Mouse (Mus musculus): ENCODE data around the gene Ptprm.

The Ptprm gene

DNA sequence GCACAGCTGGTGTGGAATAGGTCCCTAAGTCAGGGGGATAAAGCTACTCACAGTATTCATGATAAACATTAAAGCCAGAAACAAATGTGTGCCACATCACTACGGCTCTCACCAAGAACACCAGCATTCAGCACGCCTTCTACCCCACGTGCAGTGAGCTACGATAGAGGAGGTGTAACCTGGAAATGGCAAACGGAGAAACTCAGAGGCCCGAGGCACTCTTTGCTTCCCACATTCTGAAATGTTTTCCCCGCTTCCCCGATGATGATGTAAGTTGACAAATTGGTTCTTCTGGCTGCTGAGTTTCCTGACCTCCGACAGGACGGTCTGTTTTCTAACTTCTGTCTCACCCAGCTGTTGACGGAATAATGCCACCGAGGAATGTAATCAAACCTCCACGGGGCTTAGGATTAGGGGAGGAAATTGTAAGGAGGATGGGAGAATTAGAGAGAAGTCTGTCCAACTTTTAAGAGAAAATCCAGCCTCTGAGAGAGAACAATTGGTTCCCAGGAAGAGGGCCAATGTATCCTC is 72.6 kb downstream of the Ptprm start:
- DNase-seq (ENCODE audit: low read depth), result no peak

DNA sequence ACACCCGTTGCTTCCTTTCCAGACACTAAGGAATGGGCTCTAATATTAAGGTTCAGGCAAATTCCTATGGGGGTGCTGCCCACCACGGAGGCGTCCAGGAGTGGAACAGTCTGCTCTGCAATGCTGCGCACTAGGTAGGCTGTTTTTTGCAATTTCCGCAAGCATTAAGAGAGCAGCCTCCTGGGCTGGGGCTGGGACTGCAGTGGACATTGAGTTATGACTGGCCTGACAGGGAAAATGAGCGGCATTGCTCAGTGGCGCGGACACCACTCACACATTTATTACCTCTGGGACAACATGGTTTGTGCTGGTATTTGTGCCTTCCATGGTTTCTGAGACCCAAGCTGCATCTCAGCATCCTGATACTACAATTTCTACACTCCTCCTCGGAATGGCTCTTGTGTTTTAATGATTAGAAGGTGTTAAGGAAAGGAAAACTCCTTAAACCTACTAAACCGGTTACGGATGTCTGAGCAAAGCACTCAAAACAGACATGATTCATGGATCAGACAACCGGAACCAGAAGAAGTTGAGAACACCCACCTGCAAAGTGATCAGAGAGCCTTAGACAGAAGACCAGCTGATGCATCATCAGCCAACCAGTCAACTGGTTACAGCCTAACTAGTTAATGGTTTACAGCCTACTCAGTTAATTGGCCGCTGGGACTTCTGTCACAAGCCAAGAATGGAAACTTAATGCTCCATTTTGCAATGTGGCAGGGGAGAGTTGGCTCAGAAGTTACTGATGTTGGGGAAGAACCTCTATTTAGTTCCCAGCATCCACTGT is 76.9 kb downstream of the Ptprm start:
- no peak for DNase-seq (ENCODE audit: low read depth)

DNA sequence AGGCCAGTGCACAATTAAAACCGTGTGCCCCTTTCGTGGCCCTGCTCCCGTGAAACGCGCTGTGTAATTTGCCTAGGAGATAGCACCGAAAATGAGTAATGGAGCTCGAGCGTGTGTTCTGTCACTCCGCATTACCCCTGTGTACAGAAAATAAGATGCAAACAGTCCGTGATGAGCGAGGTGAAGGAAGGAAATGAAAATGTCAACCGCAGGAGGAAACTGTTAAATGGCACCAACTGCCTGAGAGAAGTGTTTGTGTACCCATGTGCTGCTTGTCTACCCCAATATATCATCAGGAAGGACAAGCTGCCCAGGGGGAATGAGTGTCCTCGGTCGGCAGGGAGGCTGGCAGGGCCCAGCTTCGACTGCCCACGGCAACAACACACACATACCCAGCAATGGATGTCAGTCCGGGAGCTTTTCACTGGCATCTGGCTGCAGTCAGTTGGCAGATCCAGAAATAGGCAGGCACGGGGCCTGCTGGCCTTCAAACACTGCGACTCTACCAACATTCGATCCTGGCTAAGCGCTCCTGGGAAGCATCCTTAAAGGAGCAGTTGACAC is 79.6 kb downstream of the Ptprm start:
- no peak for DNase-seq (ENCODE audit: low read depth)

DNA sequence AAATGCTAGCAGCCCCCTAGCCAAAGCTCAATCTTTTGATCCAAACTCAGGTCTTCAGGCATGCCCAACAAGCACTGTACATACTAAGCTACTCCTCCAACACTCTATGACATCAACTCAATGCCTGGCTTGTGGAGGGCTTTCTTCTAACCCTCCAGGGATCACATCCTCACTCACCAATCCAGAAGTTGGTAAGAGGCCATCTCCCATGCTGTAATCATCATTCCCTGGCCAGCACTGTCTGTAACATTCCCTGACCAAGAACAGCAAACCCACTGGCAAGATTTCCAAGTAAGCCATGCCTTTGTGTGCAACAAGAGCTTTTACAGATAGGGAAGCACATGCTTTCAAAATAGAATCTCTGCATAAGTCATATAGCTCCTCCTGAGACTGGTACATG is 81.3 kb downstream of the Ptprm start:
- DNase-seq (ENCODE audit: low read depth), result no peak

DNA sequence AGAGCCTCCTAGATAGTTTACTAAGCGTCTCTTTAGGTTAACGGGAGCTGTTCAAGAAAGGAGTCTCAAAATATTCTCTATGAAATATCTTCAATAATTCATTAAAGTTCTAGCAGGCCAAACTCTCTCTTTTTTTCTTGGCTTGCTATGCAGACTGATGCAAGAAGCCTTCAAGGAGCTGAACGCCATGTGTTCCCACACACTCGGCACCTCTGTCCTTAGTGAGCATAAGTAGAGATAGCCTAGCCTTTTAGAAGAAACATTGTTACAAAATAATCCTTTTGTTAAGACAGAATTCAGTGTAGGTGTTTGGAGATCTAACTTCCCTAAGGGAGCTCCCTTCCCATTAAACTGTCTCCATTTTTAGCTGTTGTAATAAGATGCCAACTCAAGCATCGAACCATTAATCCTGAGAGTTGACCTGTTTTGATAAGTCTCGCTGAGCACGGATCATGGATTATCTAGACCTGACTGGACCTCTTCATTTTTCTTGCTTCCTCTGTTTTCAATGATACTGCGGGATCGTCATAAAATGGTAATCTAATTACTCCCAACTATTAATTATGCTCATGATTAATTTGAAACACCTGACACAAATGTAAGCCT is 85.7 kb downstream of the Ptprm start:
- DNase-seq (ENCODE audit: low read depth), result no peak

DNA sequence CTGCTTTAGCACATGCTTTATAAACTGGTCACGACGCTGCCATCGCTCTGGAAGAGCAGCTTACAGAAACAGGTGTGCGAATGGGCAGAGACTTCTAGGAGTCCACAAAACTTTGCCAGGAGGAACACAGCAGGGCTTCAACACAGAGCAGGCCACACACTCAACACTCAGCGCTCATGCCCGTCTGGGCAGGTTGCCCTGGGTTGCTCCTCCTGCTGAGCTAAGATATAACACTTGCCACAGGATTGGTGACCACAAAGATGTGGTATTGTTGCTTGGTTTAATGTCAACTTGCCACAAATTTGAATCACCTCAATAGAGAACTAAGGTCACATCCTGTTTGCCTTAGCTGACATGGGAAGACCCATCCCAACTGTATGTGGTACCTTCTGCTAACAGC is 88.0 kb downstream of the Ptprm start:
- no peak for DNase-seq (ENCODE audit: low read depth)

DNA sequence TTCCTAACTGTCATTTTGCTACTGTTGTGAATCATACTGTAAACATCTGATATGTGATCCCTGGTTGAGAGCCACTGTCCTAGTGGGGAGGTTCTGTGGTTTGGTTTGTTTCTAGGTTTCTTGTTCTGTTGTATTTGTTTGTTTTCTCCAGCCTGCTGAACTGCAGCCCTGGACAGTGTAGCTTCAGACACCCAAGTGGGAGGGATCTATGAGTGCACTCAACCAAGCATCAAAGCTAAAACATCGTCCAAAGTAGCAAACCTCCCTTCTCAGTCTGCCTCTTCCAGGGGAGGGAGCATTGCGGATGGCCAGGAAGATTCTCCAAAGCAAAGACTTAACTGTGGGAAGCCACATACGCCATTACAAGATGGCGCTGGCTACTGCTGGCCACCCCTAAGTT is 88.7 kb downstream of the Ptprm start:
- no peak for DNase-seq (ENCODE audit: low read depth)

DNA sequence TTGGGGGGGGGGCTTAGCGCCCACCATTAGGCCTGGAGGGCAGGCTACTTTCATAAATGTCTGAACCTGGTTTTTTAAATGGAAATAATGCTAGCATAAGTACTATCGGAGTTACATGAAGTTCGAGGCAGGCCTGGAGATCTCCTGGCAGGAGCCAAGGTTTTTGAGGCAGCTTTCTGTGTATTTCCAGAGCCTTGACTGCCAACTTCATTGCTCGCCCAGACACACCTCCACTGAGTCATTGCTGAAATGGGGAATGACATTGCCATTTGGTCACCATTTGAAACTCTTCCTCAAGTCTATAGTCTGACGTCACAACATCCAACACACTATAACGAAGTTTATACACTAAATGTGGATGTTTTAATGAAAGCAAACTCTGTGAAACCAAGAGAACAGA is 89.5 kb downstream of the Ptprm start:
- DNase-seq (ENCODE audit: low read depth), result no peak

DNA sequence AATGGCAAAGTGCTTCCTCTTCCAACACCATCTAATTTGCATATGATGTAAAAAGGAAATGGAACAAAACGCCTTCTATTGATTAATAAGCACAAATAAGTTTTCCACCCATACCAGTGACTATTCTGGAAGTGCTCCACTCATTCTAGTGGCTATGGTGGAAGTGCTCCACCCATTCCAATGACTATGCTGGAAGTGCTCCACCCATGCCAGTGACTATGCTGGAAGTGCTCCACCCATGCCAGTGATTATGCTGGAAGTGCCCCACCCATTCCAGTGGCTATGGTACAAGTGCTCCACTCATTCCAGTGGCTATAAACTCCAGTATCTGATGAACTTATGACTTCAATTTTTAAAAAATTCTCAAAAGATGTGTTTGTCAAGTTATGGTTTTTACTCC is 91.2 kb downstream of the Ptprm start:
- no peak for DNase-seq (ENCODE audit: low read depth)

DNA sequence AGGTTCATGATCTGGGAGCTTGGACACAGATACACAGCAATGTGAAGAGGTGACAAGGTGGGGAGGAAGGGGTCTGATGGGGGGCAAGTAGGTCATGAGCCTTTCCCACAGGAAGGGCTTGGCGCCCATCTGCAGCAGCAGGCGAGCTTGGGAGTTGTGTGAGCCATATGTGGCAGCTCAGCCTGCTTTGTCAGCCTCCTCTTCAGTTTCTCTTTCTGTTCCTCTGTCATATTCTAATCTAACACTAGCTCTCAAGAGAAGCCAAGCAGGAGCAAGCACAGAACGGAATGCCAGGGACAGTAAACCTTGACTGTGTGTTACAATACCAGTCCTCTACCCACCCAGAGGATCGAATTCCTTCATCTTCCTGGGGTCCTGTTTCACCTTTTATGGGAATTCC is 94.2 kb downstream of the Ptprm start:
- no peak for DNase-seq (ENCODE audit: low read depth)

DNA sequence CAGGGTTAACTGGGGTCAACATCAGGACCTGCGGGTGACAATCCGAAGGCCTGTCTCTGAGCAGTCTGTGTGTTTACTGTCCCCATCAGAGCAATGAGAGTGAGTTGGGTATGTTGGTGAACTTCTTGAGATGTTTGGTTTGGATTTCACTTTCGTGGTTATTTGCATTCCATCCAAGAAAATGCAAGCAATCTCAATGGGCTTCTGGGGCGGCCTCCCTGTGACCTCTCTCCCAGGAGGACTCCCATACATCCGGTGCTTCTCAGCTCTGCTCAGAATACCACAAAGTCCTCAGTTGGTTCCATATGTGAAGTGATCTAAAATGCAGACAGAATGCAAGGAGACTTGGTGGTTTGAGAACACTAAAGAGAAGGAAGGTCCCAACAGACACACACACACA is 96.5 kb downstream of the Ptprm start:
- DNase-seq (ENCODE audit: low read depth), result no peak

DNA sequence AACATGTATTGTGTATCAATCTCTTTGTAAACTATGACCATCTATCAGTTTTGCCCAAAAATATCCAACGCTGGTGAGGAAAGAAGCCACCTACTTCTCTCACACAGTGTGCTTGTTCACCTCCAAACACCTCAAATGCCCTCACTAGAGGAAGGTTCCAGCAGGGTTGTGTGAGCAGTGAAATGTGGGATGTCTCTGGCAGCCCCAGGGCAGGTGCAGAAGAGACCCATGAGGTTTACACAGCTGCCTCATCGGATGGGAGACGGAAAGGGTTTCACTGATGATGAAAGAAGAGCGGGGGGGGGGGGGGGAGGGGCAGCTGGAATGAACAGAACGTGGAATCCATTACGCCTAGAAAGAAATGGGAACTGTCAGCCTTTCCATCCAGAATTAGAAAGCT is 98.1 kb downstream of the Ptprm start:
- no peak for DNase-seq (ENCODE audit: low read depth)

DNA sequence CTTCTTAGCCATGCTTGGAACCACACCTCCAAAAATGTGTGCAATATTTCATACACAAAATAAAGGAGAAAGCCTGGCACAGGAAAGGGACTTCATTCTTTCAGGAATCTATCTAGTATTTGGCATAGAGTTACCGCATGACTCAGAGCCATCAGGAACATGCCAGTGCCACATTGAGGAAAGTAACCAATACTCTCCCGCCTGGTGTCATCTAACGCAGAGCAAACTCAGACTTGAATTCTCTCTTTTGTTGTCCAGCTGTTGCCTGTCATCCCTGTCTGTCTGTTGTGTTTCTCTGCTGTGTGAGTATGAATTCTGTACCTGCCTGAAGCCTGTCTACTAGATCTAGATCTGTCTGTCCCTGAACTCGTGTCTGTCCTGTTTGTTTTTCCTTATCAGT is 100.8 kb downstream of the Ptprm start:
- no peak for DNase-seq (ENCODE audit: low read depth)

DNA sequence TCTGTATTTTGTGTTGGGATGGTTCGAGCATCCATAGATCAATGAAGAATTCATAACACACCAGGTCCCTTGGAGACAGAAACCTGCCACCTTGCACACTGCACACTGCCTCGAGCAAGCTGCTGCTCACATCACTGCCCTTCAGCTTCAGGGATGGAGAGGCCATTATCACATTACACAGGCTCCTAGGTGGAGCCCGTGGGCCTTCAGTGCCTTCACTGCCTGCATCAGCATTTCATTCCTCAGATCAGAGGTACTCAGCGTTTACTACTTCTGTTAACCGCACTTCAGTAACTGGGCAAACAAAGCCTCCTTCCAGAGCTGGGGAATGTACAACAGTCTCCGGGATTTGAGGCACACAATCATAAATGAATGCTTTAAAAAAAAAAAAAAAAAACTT is 101.3 kb downstream of the Ptprm start:
- DNase-seq (ENCODE audit: low read depth), result no peak

DNA sequence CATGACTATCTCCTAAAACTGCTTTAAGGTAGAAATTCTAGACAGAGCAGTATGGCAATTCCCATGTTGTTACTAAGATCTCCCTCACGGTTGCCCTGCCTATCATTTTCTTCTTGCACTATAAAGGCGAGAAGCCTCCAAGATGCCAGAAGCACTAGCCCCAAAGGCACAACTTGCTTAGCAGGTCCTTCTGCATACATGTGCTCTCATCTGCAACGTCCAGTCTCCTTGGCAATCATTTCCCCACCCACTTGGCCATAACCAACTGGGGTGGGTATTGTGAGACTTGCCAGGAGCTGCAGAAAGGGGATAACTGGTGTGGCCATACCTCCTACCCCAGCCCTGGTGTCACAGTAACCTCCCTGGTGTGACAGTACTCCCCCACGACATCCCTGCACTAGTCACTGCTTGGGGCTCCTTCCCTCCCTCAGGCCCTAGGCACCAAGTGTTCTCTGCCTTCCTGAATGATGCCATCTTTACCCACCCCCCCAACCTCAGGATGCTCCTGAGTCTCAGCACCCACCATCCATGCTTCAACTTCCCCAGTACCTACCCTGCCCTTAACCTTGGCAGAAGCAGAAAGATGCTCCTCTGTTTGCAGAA is 108.9 kb downstream of the Ptprm start:
- no peak for DNase-seq (ENCODE audit: low read depth)

DNA sequence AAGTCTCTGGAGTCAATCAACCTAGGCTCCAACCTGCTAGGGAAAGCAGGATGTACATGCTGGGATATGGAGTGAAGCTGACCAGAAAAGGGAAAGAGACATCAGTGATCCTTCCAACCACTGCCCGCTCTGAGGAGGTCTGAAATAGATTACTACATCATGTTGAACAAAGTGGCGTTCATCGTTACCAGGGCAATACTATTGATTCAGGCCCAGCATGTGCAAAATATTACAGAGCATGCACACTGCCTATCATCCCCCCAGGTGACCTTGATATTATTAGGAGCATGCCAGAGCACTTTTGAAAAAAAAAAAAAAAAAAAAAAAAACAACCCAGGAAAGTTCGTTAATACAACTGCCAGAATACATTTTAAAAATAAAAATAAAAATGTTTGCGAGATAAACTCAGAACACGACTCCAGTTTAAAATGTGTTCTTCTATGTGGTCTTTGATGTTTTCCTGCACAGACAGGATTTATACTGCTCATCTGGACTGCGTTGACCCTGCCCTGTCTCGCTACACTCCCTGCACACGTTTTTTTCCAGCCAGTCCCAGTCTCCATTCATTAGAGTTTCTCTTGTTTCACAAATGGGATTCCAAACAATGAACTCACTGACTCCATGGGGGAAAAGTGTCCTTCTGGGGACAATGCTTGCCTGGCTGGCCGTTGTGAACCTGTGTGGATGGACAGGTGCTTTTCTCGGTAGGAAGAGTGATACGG is 111.3 kb downstream of the Ptprm start:
- DNase-seq (ENCODE audit: low read depth), result no peak

DNA sequence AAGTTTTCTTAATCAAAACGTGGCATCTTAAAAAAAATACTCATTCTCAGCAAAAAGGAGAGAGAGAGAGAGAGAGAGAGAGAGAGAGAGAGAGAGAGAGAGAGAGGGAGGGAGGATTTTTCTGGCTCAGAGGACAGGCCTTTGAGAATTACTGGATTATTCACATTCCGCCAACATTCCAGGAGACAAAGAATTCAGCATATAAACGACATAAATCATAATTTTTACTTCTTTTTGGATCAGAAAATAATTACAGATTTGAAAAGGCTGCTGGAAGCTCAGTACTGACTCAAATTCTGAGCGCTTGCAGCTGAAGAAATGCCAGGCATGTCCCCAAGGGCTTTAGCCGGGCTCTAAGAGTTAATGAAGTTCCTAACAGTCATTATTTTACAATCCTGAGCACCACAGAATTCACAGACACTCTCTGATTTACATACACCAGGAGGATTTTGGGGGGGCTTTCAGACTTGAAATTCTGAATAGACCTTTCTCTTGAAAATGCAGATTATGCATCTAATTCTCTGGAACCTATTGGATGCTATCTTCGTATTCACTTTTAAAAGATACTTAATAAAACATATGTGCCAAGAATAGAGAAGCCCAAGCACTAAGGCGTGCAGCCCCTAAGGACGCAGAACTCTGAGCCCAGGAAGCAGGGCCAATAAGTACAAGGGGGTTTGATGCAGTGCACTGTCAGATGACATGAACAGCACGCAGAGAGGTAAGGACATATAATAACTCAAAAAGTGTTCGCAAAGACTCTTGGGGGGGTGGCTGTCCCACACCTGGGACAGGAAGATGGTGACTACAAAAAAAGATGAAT is 112.1 kb downstream of the Ptprm start:
- DNase-seq (ENCODE audit: low read depth), result no peak

DNA sequence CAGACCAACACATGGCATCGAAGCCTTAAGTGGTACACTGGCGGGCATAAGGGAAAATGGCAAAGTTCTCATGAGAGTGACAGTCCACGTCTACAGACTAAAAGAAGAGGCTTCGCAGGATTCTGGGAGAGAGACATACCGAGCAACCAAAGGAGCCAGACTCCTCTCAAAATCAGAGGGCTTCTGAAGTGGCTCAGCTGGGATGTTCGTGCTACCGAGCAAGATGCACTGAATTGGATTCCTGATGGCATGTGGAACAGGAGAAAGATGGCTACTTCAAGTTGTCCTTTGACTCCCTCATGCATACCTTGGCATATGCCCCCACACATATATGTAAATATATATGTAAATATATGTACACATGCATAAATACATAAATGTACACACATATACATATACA is 115.4 kb downstream of the Ptprm start:
- no peak for DNase-seq (ENCODE audit: low read depth)

DNA sequence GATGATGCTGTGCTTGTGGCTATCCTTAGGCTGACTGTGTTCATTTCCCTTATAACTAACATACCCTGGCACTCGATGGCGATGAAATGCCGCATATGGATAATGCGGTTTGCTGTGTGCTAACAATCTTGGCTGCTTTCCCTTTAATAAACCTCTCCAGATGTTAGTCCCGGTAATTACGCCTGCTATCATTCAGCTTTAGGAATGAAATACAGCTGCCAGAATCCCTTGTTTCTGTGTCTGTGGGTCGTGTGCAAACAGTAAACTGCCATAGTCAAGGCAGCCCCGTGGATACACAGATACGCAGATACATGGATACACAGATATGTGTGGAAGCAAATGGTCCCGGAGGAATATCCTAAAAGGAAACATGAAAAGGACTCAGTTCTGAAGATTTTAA is 116.8 kb downstream of the Ptprm start:
- no peak for DNase-seq (ENCODE audit: low read depth)

DNA sequence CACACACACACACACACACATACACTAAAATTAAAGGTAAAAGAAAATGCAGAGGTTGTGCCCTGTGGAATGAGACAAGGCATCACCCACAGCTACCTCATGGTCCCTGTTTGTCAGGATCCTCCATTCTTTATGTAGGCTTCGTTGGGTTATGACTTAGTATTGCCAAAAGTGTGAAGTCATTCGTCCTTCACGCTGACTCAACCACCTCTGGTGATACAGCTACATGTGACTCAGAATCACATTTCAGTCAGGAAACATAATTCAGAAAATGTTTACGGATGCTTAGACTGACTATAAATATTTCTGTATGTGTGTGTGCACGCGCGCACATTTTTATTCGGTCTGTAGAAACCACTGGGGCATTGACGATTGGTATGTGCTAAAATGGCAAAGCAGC is 121.2 kb downstream of the Ptprm start:
- no peak for DNase-seq (ENCODE audit: low read depth)

DNA sequence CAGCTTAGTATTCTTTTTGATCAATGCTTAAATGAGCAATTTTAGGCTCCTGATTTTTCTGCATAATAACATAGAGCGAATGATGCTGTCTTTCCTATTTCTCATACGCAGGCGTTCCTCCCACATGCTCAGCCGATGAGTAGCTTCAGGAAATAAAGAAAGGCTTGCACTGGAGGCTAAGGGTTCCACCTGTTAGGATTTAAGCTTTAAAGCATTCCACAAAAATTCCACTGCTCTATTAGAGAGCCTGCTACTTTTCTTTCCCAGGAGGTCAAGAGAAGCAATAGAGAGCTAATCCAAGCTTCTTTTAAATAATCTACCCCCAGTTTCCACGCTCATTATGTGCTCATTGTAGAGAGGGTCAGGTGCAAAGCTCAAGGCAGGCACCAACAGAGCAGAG is 127.3 kb downstream of the Ptprm start:
- DNase-seq (ENCODE audit: low read depth), result no peak

DNA sequence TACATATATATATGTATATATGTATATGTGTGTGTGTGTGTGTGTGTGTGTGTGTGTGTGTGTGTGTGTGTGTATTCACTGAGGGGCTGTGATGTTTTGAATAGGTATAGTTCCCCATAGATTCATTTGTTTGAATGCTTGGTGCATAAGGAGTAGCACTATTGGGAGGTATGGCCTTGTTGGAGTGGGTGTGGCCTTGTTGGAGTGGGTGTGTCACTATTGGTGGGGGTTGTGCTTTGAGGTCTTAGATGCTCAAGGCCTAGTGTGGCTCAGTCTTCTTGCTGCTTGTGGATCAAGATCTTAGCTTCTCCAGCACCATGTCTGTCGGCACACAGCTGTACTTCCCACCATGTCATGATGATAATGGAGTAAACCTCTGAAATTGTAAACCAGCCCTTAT is 138.9 kb downstream of the Ptprm start:
- no peak for DNase-seq (ENCODE audit: low read depth)
